Mouse (Mus musculus): ENCODE data around the gene Scgb2b27. TPM values are rescaled to one million over a fixed set of nuclear protein-coding genes. Genes with fewer than 3 reads are reported as not detected.
"Not testable (repeated sequence)": the region's sequence is repeated elsewhere in the genome, so short reads cannot be mapped to it uniquely, and the experiment has no call there.

Scgb2b27 gene
- total RNA-seq (2021), result not detected
- long read RNA-seq, experiment 1, result 0 reads
- long read RNA-seq, experiment 2, result 0 reads

DNA sequence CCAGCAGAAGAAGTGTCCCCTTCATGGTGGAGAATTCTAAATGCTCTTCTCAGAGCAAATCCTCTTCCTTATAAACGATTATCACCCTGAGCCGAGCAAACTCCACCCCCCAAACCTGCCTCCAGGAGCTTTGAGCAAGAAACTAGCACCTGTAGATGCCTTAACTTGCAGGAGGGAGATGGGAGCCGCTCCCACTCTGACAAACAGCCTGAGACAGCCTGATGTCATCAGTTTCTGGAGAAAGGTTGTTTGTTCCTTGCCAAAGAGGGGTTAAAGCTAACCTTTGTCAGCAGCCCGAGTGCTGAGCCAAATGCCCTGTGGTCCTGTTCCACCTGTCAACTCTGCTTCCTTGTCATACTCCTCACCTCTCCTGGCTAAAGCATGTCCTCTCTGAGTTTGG lies at the start of gene Scgb2b27:
Scgb2b27 (minus strand) TSS at position 101 of the 400 bp plus-strand sequence.
- DNase-seq (ENCODE audit: low spot score in 2 of 2), result no peak

DNA sequence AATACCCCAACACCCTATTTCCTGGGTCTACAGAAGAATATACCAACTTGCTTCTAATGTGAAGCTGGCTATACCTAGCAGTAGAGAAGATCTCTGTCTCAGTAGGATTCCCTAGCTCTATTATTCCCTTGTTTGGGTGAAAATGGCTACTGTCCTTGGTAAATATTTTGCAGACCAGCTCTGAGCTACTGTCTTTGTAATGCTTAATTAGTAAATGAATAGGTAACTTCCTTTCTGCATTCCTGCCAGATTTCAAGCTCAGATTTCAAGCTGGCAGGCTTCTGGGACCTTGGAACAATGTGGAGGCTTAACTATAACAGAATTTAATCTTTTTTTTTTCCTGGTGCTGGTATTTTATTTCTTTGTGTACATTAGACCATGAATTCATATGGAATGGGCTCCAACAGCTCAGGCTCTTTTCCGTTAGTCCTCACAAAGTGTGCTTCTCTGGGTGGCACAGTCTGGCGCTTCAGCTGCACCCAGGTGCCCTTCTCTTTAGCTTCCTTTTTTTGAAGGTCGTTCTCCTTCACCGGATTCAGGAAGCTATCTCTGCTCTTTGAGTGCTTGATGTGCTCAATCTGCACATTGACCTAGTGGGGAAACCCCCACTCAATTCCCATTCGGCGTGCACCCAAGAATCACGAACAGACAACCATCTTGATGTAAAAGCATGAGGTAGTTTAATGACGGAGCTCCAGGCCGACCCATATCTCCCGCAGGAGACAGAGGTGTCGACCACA lies 22.5 kb upstream of the Scgb2b27 start:
- not testable (repeated sequence) for DNase-seq (ENCODE audit: low spot score in 2 of 2)

DNA sequence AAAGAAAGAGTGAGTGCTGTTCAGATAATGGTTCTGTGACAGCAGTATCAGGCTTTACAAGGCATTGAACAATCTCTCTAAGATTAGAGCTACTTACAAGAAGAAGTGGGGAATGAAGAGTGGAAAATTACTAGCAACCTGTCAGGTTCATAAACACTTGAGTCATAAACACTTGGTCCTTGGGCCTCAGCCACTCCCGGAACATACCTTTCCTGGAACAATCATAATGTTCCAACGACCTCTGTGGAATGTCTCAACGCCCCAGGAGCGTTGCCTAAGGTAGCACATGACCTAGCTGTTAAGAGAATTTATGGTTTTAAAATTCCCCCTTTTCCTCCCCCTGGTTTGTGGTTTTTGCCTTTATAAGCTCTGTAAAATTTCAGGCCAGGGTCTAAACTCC lies 20.8 kb upstream of the Scgb2b27 start:
- not testable (repeated sequence) for DNase-seq (ENCODE audit: low spot score in 2 of 2)

DNA sequence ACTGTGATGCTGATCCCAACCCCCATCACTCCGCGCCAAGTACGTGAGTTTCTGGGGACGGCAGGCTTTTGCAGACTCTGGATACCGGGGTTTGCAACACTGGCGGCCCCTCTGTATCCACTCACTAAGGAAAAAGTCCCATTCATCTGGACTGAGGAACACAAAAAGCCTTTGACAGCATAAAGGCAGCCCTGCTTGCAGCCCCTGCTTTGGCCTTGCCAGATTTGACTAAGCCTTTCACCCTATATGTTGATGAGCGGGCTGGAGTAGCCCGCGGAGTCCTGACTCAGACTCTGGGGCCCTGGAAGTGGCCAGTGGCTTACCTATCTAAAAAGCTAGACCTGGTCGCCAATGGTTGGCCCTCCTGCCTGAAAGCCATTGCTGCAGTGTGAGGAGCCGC lies 16.3 kb upstream of the Scgb2b27 start:
- DNase-seq (ENCODE audit: low spot score in 2 of 2), result no peak

DNA sequence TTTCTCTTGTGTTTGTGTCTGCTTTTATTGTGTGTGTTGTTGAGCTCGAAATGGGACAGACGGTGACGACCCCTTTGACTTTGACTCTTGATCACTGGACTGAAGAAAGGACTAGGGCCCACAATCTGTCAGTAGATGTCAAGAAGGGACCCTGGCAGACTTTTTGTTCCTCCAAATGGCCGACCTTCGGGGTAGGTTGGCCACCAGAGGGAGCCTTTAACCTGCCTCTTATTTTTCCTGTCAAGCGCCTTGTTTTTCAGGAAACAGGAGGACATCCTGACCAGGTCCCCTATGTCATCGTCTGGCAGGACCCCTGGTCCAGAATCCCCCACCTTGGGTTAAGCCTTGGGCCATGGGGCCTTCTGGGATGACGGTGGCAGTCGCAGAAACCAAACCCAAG lies 13.5 kb upstream of the Scgb2b27 start:
- not testable (repeated sequence) for DNase-seq (ENCODE audit: low spot score in 2 of 2)

DNA sequence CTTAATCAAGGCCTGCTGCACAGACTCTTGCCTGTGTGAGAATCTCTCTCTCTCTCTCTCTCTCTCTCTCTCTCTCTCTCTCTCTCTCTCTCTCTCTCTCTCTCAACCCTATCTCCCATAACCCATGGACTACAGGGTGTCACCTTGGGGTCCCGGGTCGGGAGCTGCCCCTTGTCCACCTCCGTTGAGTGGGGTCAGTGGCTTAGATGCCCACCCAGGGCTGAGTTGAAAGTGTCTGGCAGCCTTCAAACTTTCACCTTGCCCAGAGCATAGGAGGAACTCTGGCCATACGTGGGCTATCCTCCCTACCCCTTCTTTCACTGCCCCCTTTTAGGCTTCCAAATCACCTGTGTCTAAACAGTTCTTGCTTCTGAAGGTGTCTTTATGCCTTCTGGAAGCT lies 11.9 kb upstream of the Scgb2b27 start:
- no peak for DNase-seq (ENCODE audit: low spot score in 2 of 2)

DNA sequence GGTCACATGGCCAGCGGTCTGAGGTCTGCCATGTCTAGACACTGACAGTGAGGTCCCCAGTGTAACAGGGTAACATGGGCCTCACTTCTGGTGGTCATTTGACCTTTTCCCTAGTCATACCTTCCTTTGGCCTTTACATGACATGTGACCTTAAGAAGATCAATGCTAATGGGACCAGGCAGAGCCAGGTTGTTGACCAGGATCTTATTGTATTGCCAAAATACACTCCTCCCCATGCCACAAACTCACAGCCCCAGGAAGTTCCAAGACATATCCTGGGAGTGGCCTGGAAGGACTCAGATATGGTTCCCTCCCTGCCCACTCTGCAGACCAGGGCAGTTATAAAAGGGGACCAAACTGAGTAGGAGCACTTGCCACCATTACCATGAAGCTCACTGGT lies 7.4 kb upstream of the Scgb2b27 start, which contains the start of gene Scgb1b27:
Scgb1b27 (plus strand) TSS at position 301 of the 400 bp plus-strand sequence.
- not testable (repeated sequence) for DNase-seq (ENCODE audit: low spot score in 2 of 2)

DNA sequence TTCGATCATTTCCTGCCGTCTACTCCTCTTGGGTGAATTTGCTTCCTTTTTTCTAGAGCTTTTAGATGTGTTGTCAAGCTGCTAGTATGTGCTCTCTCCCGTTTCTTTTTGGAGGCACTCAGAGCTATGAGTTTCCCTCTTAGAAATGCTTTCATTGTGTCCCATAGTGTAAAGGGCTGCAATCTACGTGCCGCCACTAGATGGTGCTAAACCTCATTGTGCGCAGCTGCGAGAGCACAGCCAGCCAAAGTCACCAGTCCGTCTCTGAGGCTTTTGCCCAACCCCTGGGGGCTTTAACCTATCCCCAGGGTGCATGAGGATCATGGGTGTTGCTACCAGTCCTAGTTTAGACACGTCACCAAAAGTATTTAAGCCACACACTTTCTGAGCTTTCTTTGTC lies 31.5 kb downstream of the Scgb2b27 start:
- DNase-seq (ENCODE audit: low spot score in 2 of 2), result not testable (repeated sequence)

Other genes with a start within 250 kb of the Scgb2b27 start
- not detected for gene Scgb2b26, start 68.9 kb downstream of the Scgb2b27 start, total RNA-seq (2021)
- gene Scgb1b27, start 7.5 kb upstream of the Scgb2b27 start, total RNA-seq (2021), result not detected
- gene Scgb1b30, start 81.5 kb upstream of the Scgb2b27 start, total RNA-seq (2021), result not detected
- 10 to 100 TPM; 24.0 to 29.0 TPM for gene Wtip, start 119.3 kb upstream of the Scgb2b27 start, total RNA-seq (2021)
- 10 to 100 TPM; 66.8 to 78.1 TPM for gene Uba2, start 155.7 kb upstream of the Scgb2b27 start, total RNA-seq (2021)
- gene Pdcd2l, start 182.7 kb upstream of the Scgb2b27 start, total RNA-seq (2021), result 10 to 100 TPM; 22.6 to 23.8 TPM
- 100 to 1,000 TPM; 799 to 899 TPM for gene Gpi1, start 216.4 kb upstream of the Scgb2b27 start, total RNA-seq (2021)
- gene Gm6096, start 237.1 kb upstream of the Scgb2b27 start, total RNA-seq (2021), result not detected

Data from gastrocnemius, postnatal 4 days (tissue).